ENCODE assay signal across 11 mouse cellular contexts in the genomic region with DNA sequence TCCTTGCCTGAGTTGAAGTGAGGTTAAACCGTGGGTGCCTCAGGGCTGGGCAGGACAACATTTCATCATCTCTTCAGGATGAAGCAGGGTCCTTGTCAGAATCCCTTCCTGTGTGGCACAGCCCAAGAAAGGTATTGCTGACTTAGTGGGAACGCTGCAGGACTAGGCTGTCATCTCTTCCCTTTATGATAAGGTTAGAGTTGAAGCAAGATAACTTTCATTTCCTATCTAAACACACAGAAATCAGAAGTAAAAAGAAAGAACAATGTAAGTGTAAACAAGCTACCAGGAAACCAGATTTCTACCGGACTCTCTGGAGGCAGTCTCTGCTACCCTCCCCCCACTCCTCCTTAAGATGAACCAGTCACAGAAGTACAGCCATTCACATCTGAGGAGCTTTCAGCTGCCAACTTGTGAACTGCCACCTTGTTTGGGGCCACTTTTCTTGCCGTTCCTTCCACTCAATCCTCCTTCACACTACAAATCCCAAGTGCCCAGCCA. TPM values are rescaled to one million over a fixed set of nuclear protein-coding genes. Genes with fewer than 3 reads are reported as not detected.
DNase-seq lines count a peak whose midpoint lies in the region; ATAC-seq lines count a peak whose summit lies in the region.
"Had no signal": no experiment of that assay in that cellular context is flagged by ENCODE, and none has a peak within 500 bp of the region (broad histone marks: within the 10 kb centered on the region; RNA-seq: fewer than 3 reads in every experiment).

No protein-coding gene starts in this region.

- peak overlapping the region; percentile 33 for H3K4me2 ChIP-seq in intestine, embryonic 15.5 days (replicated peaks)
- no peak overlapping the region for H3K4me2 ChIP-seq in hindbrain, embryonic 11.5 days (replicated peaks; ENCODE audit: low read depth, low read length)
- H3K4me2 ChIP-seq: neural tube, embryonic 12.5 days had no signal

- ATAC-seq in intestine, embryonic 15.5 days: no peak
- no peak for ATAC-seq in hindbrain, embryonic 11.5 days (ENCODE audit: low FRiP score)
- ATAC-seq: forebrain, postnatal 0 days had no signal

- H3K4me1 ChIP-seq in intestine, embryonic 15.5 days (replicated peaks): peaks cover 19% of the 10 kb centered on the region
- 0 out of 2 replicates have a peak, but pooled peaks cover 2% of the 10 kb centered on the region for H3K4me1 ChIP-seq in hindbrain, embryonic 11.5 days (replicated peaks; ENCODE audit: control insufficient read depth, insufficient read depth, low read length)

- no peaks in the 10 kb centered on the region for H3K9me3 ChIP-seq in intestine, embryonic 15.5 days
- H3K9me3 ChIP-seq in hindbrain, embryonic 11.5 days (ENCODE audit: control insufficient read depth, low read length): no peaks in the 10 kb centered on the region
- H3K9me3 ChIP-seq: limb, embryonic 10.5 days; neural tube, embryonic 12.5 days had no signal

- H3K9ac ChIP-seq in intestine, embryonic 15.5 days: no peak overlapping the region
- H3K9ac ChIP-seq in hindbrain, embryonic 11.5 days (ENCODE audit: low read depth, low read length): no peak overlapping the region
- H3K9ac ChIP-seq: forebrain, postnatal 0 days; neural tube, embryonic 12.5 days had no signal

- 17% methylated on average over 4 of the region's 4 CpGs for WGBS in intestine, embryonic 15.5 days
- WGBS in hindbrain, embryonic 11.5 days: 40% methylated on average over 4 of the region's 4 CpGs

- H3K27me3 ChIP-seq in intestine, embryonic 15.5 days (replicated peaks): no peaks in the 10 kb centered on the region
- peaks cover 6% of the 10 kb centered on the region; the same call in 1 of the 2 replicates for H3K27me3 ChIP-seq in hindbrain, embryonic 11.5 days (ENCODE audit: control insufficient read depth, insufficient read depth, low read length)

- DNase-seq in spleen, postnatal 36 days (ENCODE audit: low spot score in 2 of 2): peak; percentile 51 to 62
- no peak for DNase-seq in spleen, postnatal 14 days (ENCODE audit: low spot score in 2 of 2)
- DNase-seq in lung, postnatal 36 days: peak; percentile 86
- DNase-seq in right cerebral cortex, postnatal 25 days: no peak
- DNase-seq in hindbrain, embryonic 11.5 days (ENCODE audit: low spot score): no peak
- DNase-seq in adrenal gland, adult (ENCODE audit: inconsistent age in 2 of 2, low spot score in 1 of 2): no peak
- DNase-seq: forebrain, postnatal 0 days; kidney, adult 8-10 months had no signal

- H3K4me3 ChIP-seq in intestine, embryonic 15.5 days (replicated peaks): no peak overlapping the region
- no peak overlapping the region for H3K4me3 ChIP-seq in hindbrain, embryonic 11.5 days (ENCODE audit: low read depth, low read length)
- H3K4me3 ChIP-seq: limb, embryonic 10.5 days; neural tube, embryonic 12.5 days had no signal

- no peaks in the 10 kb centered on the region for H3K36me3 ChIP-seq in intestine, embryonic 15.5 days
- no peaks in the 10 kb centered on the region for H3K36me3 ChIP-seq in hindbrain, embryonic 11.5 days (ENCODE audit: control insufficient read depth, insufficient read depth, low read length)
- H3K36me3 ChIP-seq: limb, embryonic 10.5 days; neural tube, embryonic 12.5 days had no signal

- H3K27ac ChIP-seq in intestine, embryonic 15.5 days: no peak overlapping the region
- H3K27ac ChIP-seq in hindbrain, embryonic 11.5 days (ENCODE audit: low read depth, low read length): no peak overlapping the region
- H3K27ac ChIP-seq: limb, embryonic 10.5 days; neural tube, embryonic 12.5 days had no signal

RNA-seq across cellular contexts. Expression of a gene that starts 3.3 kb away (rescaled TPM):
- polyA plus RNA-seq in intestine, embryonic 15.5 days (2015; fragmentation: Nextera tagmentation; extraction: Ambion mirVana): 69.3 and 72.5 TPM in 2 replicates
- polyA plus RNA-seq in hindbrain, embryonic 11.5 days (2014; fragmentation: Nextera tagmentation; extraction: Ambion mirVana): 0.82 and 1.1 TPM in 2 replicates

Comparison
In these comparisons a context has a peak if more than half of its experiments do, and no peak if none do; other contexts are left out.
1. DNase-seq: peak in spleen, postnatal 36 days (2 of 2) and lung, postnatal 36 days (single experiment); none in spleen, postnatal 14 days (0 of 2), right cerebral cortex, postnatal 25 days (single experiment), hindbrain, embryonic 11.5 days (single experiment) and adrenal gland, adult (0 of 2).
2. RNA of a gene that starts 3.3 kb away (polyA plus RNA-seq): 69.3 to 72.5 TPM in intestine, embryonic 15.5 days; 0.82 to 1.1 TPM in hindbrain, embryonic 11.5 days; every median in the first group is over 10 times any median in the second.